Comparison of ENCODE assay signal across 7 mouse cellular contexts in the genomic region with DNA sequence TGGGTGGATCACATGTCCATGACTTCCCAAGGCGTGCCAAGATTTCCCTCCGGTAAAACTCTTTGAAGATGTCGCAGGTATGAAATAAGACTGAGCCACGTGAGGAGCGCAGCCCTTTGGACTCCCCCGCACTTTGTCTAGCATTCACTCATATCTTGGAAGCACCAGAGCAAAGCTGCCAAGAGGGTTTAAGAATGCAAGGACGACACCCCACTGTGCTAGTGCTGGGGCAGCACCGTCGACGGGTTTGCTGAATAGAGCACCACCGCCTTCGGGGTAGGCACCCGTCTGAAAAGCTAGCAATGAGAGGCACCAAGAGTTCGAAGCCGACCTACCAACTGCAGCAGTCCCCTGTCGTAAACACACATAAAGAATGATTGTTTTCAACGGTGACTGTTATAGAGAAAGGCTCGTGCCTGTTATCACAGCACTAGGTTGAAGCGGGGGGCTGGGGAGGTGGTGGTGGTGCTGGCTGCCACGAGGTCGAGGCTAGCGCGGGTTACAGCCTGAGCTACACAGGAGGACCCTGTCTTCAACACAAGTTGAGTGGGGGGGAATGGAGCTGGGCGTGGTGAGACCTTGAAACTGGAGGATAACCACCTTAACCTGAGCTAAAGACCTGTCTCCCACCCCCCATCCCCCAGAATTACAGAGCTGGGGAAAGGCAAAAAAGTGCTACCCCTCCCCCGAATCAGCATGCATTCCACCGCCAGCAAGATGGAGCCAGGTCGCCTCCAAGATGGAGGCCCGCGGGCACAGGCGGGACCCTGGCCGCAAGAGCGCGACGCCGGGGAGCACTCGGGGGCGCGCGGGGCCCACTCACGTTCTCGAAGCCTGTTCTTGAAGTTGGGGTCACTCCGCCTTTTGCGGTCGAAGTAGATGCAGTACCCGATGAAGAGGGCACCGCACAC. TPM values are rescaled to one million over a fixed set of nuclear protein-coding genes. Genes with fewer than 3 reads are reported as not detected.
A peak's percentile ranks its signal among the peaks of the same experiment; 100 is the strongest.
DNase-seq lines count a peak whose midpoint lies in the region; ATAC-seq and TF ChIP-seq lines count a peak whose summit lies in the region.

No protein-coding gene starts in this region.

- no peaks in the 10 kb centered on the region for H3K9me3 ChIP-seq in E14TG2a.4 (ENCODE audit: low read length)
- H3K9me3 ChIP-seq in heart, embryonic 15.5 days (replicated peaks) = no peaks in the 10 kb centered on the region

- peak overlapping the region; percentile 92 for H3K9ac ChIP-seq in heart, embryonic 15.5 days

- H3K36me3 ChIP-seq in E14TG2a.4 (ENCODE audit: insufficient read depth, low read length) (peaks cover 72% of the 10 kb centered on the region), macrophage (ENCODE audit: inconsistent target) (peaks cover 10% of the 10 kb centered on the region; the same call in 1 of the 2 replicates)
- peaks cover 9% of the 10 kb centered on the region for H3K36me3 ChIP-seq in heart, embryonic 15.5 days

- H3K27me3 ChIP-seq in E14TG2a.4 (ENCODE audit: insufficient read depth, low read length) = no peaks in the 10 kb centered on the region
- no peaks in the 10 kb centered on the region for H3K27me3 ChIP-seq in heart, embryonic 15.5 days

- DNase-seq in embryo, embryonic 10.5 days (ENCODE audit: low spot score) = peak; percentile 66
- DNase-seq in kidney, postnatal 25 days = peak; percentile 80 to 88
- peak; percentile 36 to 47 for DNase-seq in right cerebral cortex, adult 2 months (ENCODE audit: low spot score in 2 of 2)

- peak; percentile 33 for ATAC-seq in activated CD4-positive, CD25-positive, alpha-beta regulatory T cell, adult 4 months
- ATAC-seq in heart, embryonic 15.5 days (replicated peaks; ENCODE audit: insufficient number of reproducible peaks, insufficient read depth, low FRiP score, low read depth) = peak; percentile 71

- H3K79me2 ChIP-seq in macrophage (ENCODE audit: inconsistent target) = peaks cover 54% of the 10 kb centered on the region

- no peak for TF ChIP-seq CTCF in E14TG2a.4 (conservative IDR thresholded peaks at IDR 0.05; ENCODE audit: low read length)

- H3K4me3 ChIP-seq in E14TG2a.4 (replicated peaks; ENCODE audit: low read length) (peak overlapping the region; percentile 97), macrophage (ENCODE audit: inconsistent target) (peak overlapping the region; percentile 94)
- H3K4me3 ChIP-seq in heart, embryonic 15.5 days = peak overlapping the region; percentile 67

- WGBS in heart, embryonic 15.5 days = under 1% methylated on average over 46 of the region's 46 CpGs
- WGBS in macrophage (ENCODE audit: missing documents) = under 1% methylated on average over 41 of the region's 46 CpGs

- peak overlapping the region; percentile 86 for H3K4me2 ChIP-seq in heart, embryonic 15.5 days

- H3K27ac ChIP-seq in heart, embryonic 15.5 days = peak overlapping the region; percentile 90
- H3K27ac ChIP-seq in macrophage = peak overlapping the region; percentile 74

- peaks cover 50% of the 10 kb centered on the region for H3K4me1 ChIP-seq in E14TG2a.4 (replicated peaks; ENCODE audit: low read depth, low read length)
- H3K4me1 ChIP-seq in heart, embryonic 15.5 days (replicated peaks) = peaks cover 25% of the 10 kb centered on the region

RNA-seq across cellular contexts. Expression of gene Tomm20, which starts 0.6 kb away (rescaled TPM):
- 100 to 1,000 TPM in 1 of 2 experiments, 10 to 100 TPM in 1; 59.0 to 102 TPM for polyA plus RNA-seq in activated CD4-positive, CD25-positive, alpha-beta regulatory T cell, adult 4 months (2017; shearing (Covaris generic))
- 183 TPM in 2 replicates for polyA plus RNA-seq in heart, embryonic 15.5 days (2015; fragmentation: Nextera tagmentation; extraction: Ambion mirVana)
- 10 to 100 TPM in 25 of 26 experiments, 1 to 10 TPM in 1; 9.7 to 33.1 (median 19.9) TPM for total RNA-seq in macrophage (2018; cell fraction: chromatin; rRNA removed)
- total RNA-seq in macrophage (2018; cell fraction: cytosol; rRNA removed) = 100 to 1,000 TPM in 7 of 26 experiments, 10 to 100 TPM in 19; 61.8 to 120 (median 90.0) TPM
- total RNA-seq in macrophage (2018; cell fraction: nucleus; rRNA removed) = 10 to 100 TPM in 25 of 26 experiments, 1 to 10 TPM in 1; 9.4 to 40.6 (median 20.4) TPM
- polyA plus RNA-seq in macrophage (2018) = 73.9 to 174 TPM (median 109 TPM) in 3 replicates

RNA-seq across cellular contexts. Expression of gene Rbm34, which starts 25.8 kb away (rescaled TPM):
- 10 to 100 TPM; 16.6 to 19.5 TPM for polyA plus RNA-seq in activated CD4-positive, CD25-positive, alpha-beta regulatory T cell, adult 4 months (2017; shearing (Covaris generic))
- 11.6 and 12.0 TPM in 2 replicates for polyA plus RNA-seq in heart, embryonic 15.5 days (2015; fragmentation: Nextera tagmentation; extraction: Ambion mirVana)
- total RNA-seq in macrophage (2018; cell fraction: chromatin; rRNA removed) = 10 to 100 TPM in 25 of 26 experiments, 1 to 10 TPM in 1; 8.8 to 43.3 (median 29.8) TPM
- total RNA-seq in macrophage (2018; cell fraction: cytosol; rRNA removed) = 10 to 100 TPM; 12.2 to 21.4 (median 17.8) TPM
- 10 to 100 TPM in 23 of 26 experiments, 1 to 10 TPM in 3; 7.7 to 32.0 (median 17.2) TPM for total RNA-seq in macrophage (2018; cell fraction: nucleus; rRNA removed)
- 16.1 to 20.8 TPM (median 19.6 TPM) in 3 replicates for polyA plus RNA-seq in macrophage (2018)

Comparison
In these comparisons a context has a peak if more than half of its experiments do, and no peak if none do; other contexts are left out.
1. Peak in every context shown above with its lines: DNase-seq, ATAC-seq, H3K4me3 ChIP-seq and H3K27ac ChIP-seq.